Mouse (Mus musculus) MEL-GATA-1-ER (cell line): ENCODE data around the gene Brsk1.

Experiments
- DNase-seq: peaks from one replicate; pipeline ENCODE4 v3.0.0-alpha.2; 2012; ENCODE audit warnings: low read depth; ENCODE audit errors: extremely low read depth

Gene Brsk1

DNA sequence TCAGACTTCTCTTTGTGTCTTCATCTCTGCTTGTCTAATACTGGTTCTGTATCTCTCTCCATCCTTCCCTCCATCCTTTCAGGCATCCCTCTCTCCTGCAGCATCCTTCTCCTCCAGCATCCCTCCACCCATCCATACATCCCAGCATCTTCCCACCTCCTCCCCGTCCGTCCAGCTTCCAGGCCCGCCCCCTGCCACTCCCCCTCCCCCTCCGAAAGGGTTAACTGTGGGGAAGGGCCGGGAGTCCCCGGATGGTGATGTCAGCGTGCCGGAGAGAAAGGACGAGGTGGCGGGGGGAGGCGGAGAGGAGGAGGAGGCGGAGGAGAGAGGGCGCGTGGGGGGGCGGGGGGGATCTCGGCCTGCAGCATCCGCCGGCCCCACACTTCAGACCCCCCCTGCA, at the start of gene Brsk1:
Brsk1 (plus strand) TSS at position 218 of the 400 bp plus-strand sequence.
- DNase-seq, result no peak

DNA sequence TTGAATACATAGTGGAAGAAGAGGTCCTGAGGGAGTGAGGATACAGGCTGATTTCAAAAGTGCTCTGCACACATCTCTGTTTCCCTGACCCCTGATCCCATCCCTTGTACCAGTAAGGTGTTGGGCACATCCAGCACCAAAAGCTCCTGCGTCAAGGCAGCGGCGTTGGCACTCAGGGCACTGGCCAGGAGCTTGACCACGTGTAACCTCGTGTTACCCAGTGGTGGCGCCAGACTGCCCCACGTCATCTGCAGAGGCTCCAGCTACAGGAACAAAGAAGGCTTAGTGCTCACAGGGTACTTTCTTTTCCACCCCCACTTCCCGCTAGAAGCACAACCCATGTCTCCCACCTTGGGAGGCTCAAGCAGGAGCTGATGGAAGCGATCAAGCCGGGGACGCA, 49.2 kb upstream of the Brsk1 start:
- DNase-seq, result no peak

DNA sequence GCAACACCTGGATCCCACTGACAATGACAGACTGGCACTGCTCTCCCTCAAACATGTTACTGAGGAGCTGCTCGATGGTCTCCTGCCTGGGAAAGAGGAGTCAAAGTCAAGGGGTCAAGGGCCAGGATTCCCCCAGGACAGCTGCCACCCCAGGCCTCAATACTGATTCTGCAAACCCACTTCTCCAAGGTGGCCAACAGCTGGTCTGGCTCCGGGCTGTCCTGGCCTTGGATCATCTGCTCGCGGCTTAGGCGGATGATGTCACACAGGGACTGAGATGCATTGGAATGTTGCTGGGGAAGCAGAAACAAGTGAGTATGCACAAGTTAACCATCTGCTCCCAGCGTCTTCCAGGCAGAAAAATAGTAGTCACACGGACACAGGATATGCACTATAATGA, 48.4 kb upstream of the Brsk1 start:
- no peak for DNase-seq

GRCm38 (mm10) chr7:4643225-4643624, 47.2 kb upstream of the Brsk1 start:
- no peak for DNase-seq

- no peak for DNase-seq
Measured at GRCm38 (mm10) chr7:4646806-4647205, 43.6 kb upstream of the Brsk1 start.

DNA sequence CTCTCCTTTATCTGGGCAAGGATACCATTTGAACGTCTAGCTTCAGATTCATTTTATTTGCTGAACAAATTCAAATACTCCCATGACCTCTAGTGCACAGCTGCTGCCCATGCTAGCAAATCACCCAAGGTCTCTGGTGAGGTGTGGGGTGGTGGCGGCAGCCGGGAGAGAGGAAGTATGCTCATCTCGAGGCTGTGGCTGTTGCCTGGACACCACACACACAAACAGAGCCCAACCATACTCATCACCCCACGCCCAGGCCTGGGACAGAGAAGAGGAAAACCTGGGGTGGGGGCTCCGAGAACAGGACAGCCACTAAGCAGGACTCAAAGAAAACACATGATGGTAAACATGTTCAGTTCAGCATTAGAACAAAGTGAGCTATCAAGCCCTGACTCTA, 43.1 kb upstream of the Brsk1 start:
- DNase-seq, result no peak

- DNase-seq, result no peak
Measured at GRCm38 (mm10) chr7:4647992-4648391, 42.4 kb upstream of the Brsk1 start.

DNA sequence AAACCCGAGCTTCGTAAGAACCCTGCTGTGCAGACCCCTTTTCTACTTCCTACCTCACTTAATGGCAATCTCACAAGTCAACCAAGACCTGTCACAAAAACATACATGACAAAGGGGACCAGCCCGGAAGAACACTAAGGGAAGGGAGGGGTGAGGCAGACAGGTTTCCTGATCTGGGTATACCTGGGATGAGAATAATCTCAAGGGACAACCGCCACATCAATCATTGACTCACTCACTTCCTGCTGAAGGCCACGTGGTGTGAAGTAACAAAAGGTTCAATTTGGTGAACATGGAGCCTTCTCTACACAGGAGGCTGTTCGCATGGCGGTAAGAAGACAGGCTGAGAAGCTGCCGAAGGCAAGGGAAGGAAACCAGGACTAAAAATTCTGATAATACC, 38.8 kb upstream of the Brsk1 start:
- no peak for DNase-seq

DNA sequence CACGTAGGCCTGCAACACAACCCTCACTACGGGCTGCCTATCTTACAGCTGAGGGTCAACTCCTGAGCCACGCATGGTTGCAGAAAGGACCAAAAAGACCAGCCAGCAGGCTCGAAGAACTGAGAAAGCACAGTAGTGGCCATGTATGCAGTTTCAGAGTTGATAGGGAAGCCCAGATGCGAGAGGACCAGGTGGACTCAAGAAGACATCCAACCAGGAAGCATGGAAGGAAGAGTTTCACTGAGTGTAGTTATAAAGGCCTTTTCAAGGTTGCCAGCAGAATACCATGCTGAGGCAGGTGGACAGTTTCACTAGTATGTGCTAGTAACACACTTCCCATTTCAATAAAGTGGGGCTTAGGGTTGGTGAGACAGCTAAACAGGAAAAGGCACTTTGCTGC, 37.7 kb upstream of the Brsk1 start:
- no peak for DNase-seq

- DNase-seq, result no peak
Measured at GRCm38 (mm10) chr7:4653351-4653750, 37.1 kb upstream of the Brsk1 start.

DNA sequence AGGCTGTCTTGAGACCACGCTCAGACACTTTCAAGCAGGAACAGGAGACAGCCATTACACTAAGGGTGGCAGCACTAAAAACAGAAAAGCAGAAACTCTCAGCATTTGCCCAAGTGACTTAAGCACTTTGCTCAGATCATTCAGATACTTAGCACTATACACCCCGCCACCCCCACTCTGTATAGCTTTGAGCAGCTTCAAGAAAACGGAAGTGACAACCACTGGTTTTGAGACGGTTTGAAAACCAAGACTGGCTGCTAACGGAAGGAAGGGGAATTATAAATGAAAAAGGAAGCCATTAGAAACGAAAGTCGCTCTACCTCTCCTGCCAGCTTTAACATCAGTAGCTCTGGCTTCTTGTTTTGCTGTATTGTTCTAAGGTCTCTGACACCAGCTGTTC, 36.6 kb upstream of the Brsk1 start:
- DNase-seq, result peak; percentile 94

DNA sequence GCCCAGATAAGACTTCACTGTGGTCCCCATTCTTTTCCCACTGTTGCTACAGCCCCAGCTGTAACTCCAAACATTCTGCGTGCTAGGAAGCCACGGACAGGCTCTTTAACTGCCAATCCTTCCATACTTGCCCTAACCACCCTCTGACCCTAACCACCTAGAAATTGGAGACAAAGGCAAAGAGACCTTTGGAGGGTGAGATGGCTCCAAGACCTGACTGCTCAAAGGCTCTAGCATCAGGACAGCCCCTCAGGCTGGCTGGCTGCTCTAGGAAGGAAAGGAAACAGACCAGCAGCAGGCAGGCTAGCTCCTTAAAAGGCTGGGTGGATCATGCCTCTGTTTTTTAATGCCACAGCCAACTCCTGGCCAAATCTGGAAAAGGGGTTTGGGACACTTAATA, 36.2 kb upstream of the Brsk1 start:
- DNase-seq, result no peak

DNA sequence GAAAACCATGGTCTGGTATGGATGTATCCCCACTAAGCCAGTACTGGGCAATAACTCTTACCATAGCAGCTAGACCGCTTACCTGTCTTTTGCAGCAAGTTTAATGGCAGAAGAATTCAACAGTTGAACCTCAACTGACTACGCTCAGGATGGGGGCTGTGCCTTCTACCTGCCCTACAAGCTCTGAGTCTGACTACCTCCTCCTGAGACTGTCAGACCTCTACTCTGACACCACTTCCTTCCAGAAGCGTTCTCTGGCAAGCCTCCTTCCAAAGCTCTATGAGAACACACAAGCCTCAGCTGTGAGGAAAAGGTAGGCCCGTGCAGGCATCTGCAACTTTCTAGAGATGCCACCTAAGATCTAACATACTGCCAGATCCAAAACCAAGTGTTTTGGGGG, 35.0 kb upstream of the Brsk1 start:
- DNase-seq, result no peak

- DNase-seq, result no peak
Measured at GRCm38 (mm10) chr7:4655916-4656315, 34.5 kb upstream of the Brsk1 start.

- no peak for DNase-seq
Measured at GRCm38 (mm10) chr7:4656818-4657217, 33.6 kb upstream of the Brsk1 start.

- no peak for DNase-seq
Measured at GRCm38 (mm10) chr7:4657521-4658127, 32.8 kb upstream of the Brsk1 start.

- no peak for DNase-seq
Measured at GRCm38 (mm10) chr7:4658128-4658907, 32.1 kb upstream of the Brsk1 start.

- peak; percentile 85 for DNase-seq
Measured at GRCm38 (mm10) chr7:4658912-4659551, 31.4 kb upstream of the Brsk1 start, which contains the start of gene Ppp6r1. Gene Ppp6r1, minus strand, starts transcription at chr7:4659019.

DNA sequence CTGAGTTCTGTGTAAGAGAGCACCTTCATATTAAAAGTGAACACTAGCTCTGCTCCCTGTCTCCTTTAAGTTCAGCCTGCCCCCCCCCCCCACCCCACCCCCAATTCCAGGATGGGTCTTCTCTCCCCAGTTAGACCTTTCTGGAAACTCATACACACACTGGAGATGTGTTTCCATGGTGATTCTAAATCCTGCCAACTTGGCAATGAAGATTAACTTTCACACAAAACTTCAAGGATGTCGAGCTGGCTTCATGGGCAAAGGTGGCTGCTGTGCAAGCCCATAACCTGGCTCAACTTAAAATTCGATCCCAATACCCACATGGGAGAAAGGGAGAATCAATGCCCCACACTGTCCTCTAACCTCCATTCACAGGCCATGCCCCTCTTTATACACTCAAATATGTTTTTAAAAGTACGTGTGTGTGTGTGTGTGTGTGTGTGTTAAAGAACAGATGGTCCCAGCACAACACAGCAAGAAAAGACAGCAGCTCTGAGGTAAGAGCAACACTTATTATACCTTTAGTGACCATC, 30.4 kb upstream of the Brsk1 start:
- no peak for DNase-seq

DNA sequence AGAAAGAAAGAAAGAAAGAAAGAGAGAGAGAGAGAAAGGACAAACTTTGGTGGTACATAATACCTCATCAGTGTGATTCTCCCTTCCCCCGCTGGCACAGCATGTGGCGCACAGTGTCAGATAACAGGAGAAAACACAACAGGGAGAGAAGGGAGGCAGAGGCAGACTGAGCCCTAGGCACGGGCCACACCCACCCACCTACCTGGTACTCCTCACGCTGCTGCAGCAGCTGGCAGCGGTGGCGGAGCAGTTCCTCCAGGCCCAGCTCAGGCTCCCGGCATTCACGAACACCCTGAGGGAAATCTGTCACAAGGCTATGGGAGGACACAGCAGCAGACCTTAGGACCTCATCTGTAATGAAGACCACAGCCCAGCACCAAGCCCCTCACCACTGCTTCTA, 27.2 kb upstream of the Brsk1 start:
- DNase-seq, result no peak

DNA sequence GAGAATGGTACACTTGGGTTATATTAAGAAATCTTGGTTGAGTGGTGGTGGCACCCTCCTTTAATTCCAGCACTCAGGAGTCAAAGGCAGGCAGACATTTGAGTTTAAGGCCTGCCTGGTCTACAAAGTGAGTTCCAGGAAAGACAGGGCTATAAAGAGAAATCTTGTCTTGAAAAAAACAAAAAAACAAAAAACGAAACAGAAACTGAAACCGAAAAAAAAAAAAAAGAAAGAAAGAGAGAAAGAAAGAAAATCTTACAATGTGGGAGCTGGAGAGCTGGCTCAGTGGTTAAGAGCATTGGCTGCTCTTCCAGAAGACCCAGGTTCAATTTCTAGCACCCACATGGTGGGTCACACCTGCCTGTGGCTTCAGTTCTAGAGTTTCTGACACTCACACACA, 26.7 kb upstream of the Brsk1 start:
- DNase-seq, result no peak

- no peak for DNase-seq
Measured at GRCm38 (mm10) chr7:4666871-4667270, 23.5 kb upstream of the Brsk1 start.
